ENCODE assay signal across 26 mouse cellular contexts in genomic region chr3:154562192-154562591, GRCm38 (mm10). TPM values are rescaled to one million over a fixed set of nuclear protein-coding genes. Genes with fewer than 3 reads are reported as not detected.
A peak's percentile ranks its signal among the peaks of the same experiment; 100 is the strongest.
DNase-seq lines count a peak whose midpoint lies in the region; ATAC-seq and TF ChIP-seq lines count a peak whose summit lies in the region.
"Had no signal": no experiment of that assay in that cellular context is flagged by ENCODE, and none has a peak within 500 bp of the region (broad histone marks: within the 10 kb centered on the region; RNA-seq: fewer than 3 reads in every experiment).

No protein-coding gene starts in this region.

- H3K27ac ChIP-seq in kidney, adult 2 months (ENCODE audit: insufficient read depth, low read depth, low read length) = no peak overlapping the region
- H3K27ac ChIP-seq in kidney, embryonic 15.5 days = no peak overlapping the region
- no peak overlapping the region for H3K27ac ChIP-seq in midbrain, embryonic 11.5 days (ENCODE audit: low read depth, low read length)
- H3K27ac ChIP-seq in midbrain, embryonic 10.5 days (replicated peaks) = no peak overlapping the region
- H3K27ac ChIP-seq: embryonic facial prominence, embryonic 13.5 days; embryonic facial prominence, embryonic 15.5 days; forebrain, embryonic 10.5 days; forebrain, embryonic 12.5 days had no signal

- no peak overlapping the region for H3K4me2 ChIP-seq in kidney, embryonic 15.5 days
- no peak overlapping the region for H3K4me2 ChIP-seq in midbrain, embryonic 11.5 days
- H3K4me2 ChIP-seq: embryonic facial prominence, embryonic 13.5 days; embryonic facial prominence, embryonic 15.5 days; forebrain, embryonic 12.5 days had no signal

- DNase-seq in kidney, adult 2 months = peak; percentile 22
- DNase-seq in midbrain, embryonic 11.5 days (ENCODE audit: low spot score, missing footprints) = peak; percentile 41
- DNase-seq in midbrain, embryonic 10.5 days (ENCODE audit: low spot score) = no peak
- DNase-seq in cerebellum, adult 9-11 months = no peak
- DNase-seq: adrenal gland, adult 8-10 months; adrenal gland, postnatal 14 days; adrenal gland, postnatal 36 days; B cell, adult 2 months; cerebellum, adult 11-12 months; cerebellum, adult 2 months; cerebellum, adult 9-10 months; cerebellum, postnatal 14 days; cerebellum, postnatal 36 days; embryo, embryonic 11 days had no signal

- H3K36me3 ChIP-seq in kidney, adult 2 months (ENCODE audit: control insufficient read depth, insufficient read depth, low read length) = no peaks in the 10 kb centered on the region
- H3K36me3 ChIP-seq in kidney, embryonic 15.5 days = no peaks in the 10 kb centered on the region
- no peaks in the 10 kb centered on the region for H3K36me3 ChIP-seq in midbrain, embryonic 11.5 days (ENCODE audit: control insufficient read depth, insufficient read depth, low read length)
- no peaks in the 10 kb centered on the region for H3K36me3 ChIP-seq in midbrain, embryonic 10.5 days
- H3K36me3 ChIP-seq: embryonic facial prominence, embryonic 13.5 days; embryonic facial prominence, embryonic 15.5 days; forebrain, embryonic 10.5 days; forebrain, embryonic 12.5 days; G1E had no signal

- TF ChIP-seq POLR2A in kidney, adult 2 months (IDR thresholded peaks at IDR 0.05; ENCODE audit: low read depth, low read length) = no peak

- no peak overlapping the region for H3K4me3 ChIP-seq in kidney, adult 2 months (ENCODE audit: insufficient read depth, low read depth, low read length)
- H3K4me3 ChIP-seq in kidney, embryonic 15.5 days (replicated peaks) = no peak overlapping the region
- H3K4me3 ChIP-seq in midbrain, embryonic 11.5 days (ENCODE audit: low read depth, low read length) = no peak overlapping the region
- no peak overlapping the region for H3K4me3 ChIP-seq in midbrain, embryonic 10.5 days
- H3K4me3 ChIP-seq: embryonic facial prominence, embryonic 13.5 days; embryonic facial prominence, embryonic 15.5 days; erythroblast, embryonic 14.5 days; forebrain, embryonic 10.5 days; forebrain, embryonic 12.5 days had no signal

- TF ChIP-seq CTCF in kidney, adult 2 months (conservative IDR thresholded peaks at IDR 0.05; ENCODE audit: insufficient read depth, insufficient read length, low read depth, low read length) = no peak

- 64% methylated on average over 3 of the region's 3 CpGs for WGBS in kidney, adult 2 months
- WGBS in kidney, embryonic 15.5 days = 95% methylated on average over 3 of the region's 3 CpGs
- 94% methylated on average over 3 of the region's 3 CpGs for WGBS in midbrain, embryonic 11.5 days
- 97% methylated on average over 3 of the region's 3 CpGs for WGBS in midbrain, embryonic 10.5 days

- H3K9me3 ChIP-seq in kidney, embryonic 15.5 days (replicated peaks) = no peaks in the 10 kb centered on the region
- no peaks in the 10 kb centered on the region for H3K9me3 ChIP-seq in midbrain, embryonic 11.5 days (ENCODE audit: control insufficient read depth, low read length)
- H3K9me3 ChIP-seq in midbrain, embryonic 10.5 days (replicated peaks) = no peaks in the 10 kb centered on the region
- H3K9me3 ChIP-seq: embryonic facial prominence, embryonic 13.5 days; embryonic facial prominence, embryonic 15.5 days; forebrain, embryonic 10.5 days; forebrain, embryonic 12.5 days had no signal

- no peak for ATAC-seq in kidney, embryonic 15.5 days (replicated peaks; ENCODE audit: low FRiP score)
- ATAC-seq in midbrain, embryonic 11.5 days (ENCODE audit: low FRiP score) = no peak
- ATAC-seq: activated CD4-positive, CD25-positive, alpha-beta regulatory T cell, adult 4 months; CD4-positive, CD25-positive, alpha-beta regulatory T cell, adult 4 months; forebrain, embryonic 14.5 days; forebrain, embryonic 16.5 days; Patski had no signal

- no peaks in the 10 kb centered on the region for H3K27me3 ChIP-seq in kidney, adult 2 months (replicated peaks; ENCODE audit: control insufficient read depth, insufficient read depth, low read length)
- peaks cover 27% of the 10 kb centered on the region for H3K27me3 ChIP-seq in kidney, embryonic 15.5 days
- H3K27me3 ChIP-seq in midbrain, embryonic 11.5 days (ENCODE audit: control insufficient read depth, insufficient read depth, low read length) = no peaks in the 10 kb centered on the region
- H3K27me3 ChIP-seq in midbrain, embryonic 10.5 days (ENCODE audit: low read depth, poor library complexity, severe bottlenecking) = 0 out of 2 replicates have a peak, but pooled peaks cover 6% of the 10 kb centered on the region
- H3K27me3 ChIP-seq: embryonic facial prominence, embryonic 13.5 days; embryonic facial prominence, embryonic 15.5 days had no signal

- H3K4me1 ChIP-seq in kidney, adult 2 months (ENCODE audit: control insufficient read depth, insufficient read depth, low read length) = no peaks in the 10 kb centered on the region
- no peaks in the 10 kb centered on the region for H3K4me1 ChIP-seq in kidney, embryonic 15.5 days
- H3K4me1 ChIP-seq in midbrain, embryonic 11.5 days (ENCODE audit: control insufficient read depth, insufficient read depth, low read length) = no peaks in the 10 kb centered on the region
- no peaks in the 10 kb centered on the region for H3K4me1 ChIP-seq in midbrain, embryonic 10.5 days
- H3K4me1 ChIP-seq: forebrain, embryonic 10.5 days; forebrain, embryonic 12.5 days had no signal

- no peak overlapping the region for H3K9ac ChIP-seq in kidney, embryonic 15.5 days
- no peak overlapping the region for H3K9ac ChIP-seq in midbrain, embryonic 11.5 days (ENCODE audit: low read length)
- H3K9ac ChIP-seq: embryonic facial prominence, embryonic 13.5 days; embryonic facial prominence, embryonic 15.5 days; forebrain, embryonic 12.5 days had no signal

RNA-seq across cellular contexts. Expression of gene Cryz, which starts 34.3 kb away (rescaled TPM):
- polyA plus RNA-seq in kidney, adult 2 months (2012; rRNA removed) = 218 and 240 TPM in 2 replicates
- 36.2 and 39.5 TPM in 2 replicates for polyA plus RNA-seq in kidney, embryonic 15.5 days (2015; fragmentation: Nextera tagmentation; extraction: Ambion mirVana)
- 18.6 and 21.2 TPM in 2 replicates for polyA plus RNA-seq in midbrain, embryonic 11.5 days (2014; fragmentation: Nextera tagmentation; extraction: Ambion mirVana)
- polyA plus RNA-seq in midbrain, embryonic 10.5 days (2016; fragmentation: Nextera tagmentation; extraction: Ambion mirVana) = 19.5 and 21.2 TPM in 2 replicates

RNA-seq across cellular contexts. Expression of gene Tyw3, which starts 34.7 kb away (rescaled TPM):
- 12.0 and 12.5 TPM in 2 replicates for polyA plus RNA-seq in kidney, adult 2 months (2012; rRNA removed)
- polyA plus RNA-seq in kidney, embryonic 15.5 days (2015; fragmentation: Nextera tagmentation; extraction: Ambion mirVana) = 13.8 and 15.8 TPM in 2 replicates
- polyA plus RNA-seq in midbrain, embryonic 11.5 days (2014; fragmentation: Nextera tagmentation; extraction: Ambion mirVana) = 18.4 and 19.0 TPM in 2 replicates
- polyA plus RNA-seq in midbrain, embryonic 10.5 days (2016; fragmentation: Nextera tagmentation; extraction: Ambion mirVana) = 18.7 and 21.0 TPM in 2 replicates

Comparison
In these comparisons a context has a peak if more than half of its experiments do, and no peak if none do; other contexts are left out.
1. DNase-seq: peak in kidney, adult 2 months (single experiment) and midbrain, embryonic 11.5 days (single experiment); none in midbrain, embryonic 10.5 days (single experiment) and cerebellum, adult 9-11 months (single experiment).